Mouse (Mus musculus) lung, postnatal 0 days (tissue): ENCODE measurements at regions not wholly inside any gene's neighbourhood (a gene's known extent, or its start where the extent isn't known, plus 50 kb on each side); places are given as distances from the start of the nearest gene placed in this dataset.

Experiments used
- ATAC-seq: fragments of 200-750 bp; cut with Nextera tagmentation; 2 replicates; pipeline ENCODE4 v1.8.0; 2017; ENCODE audit warnings: moderate library complexity
- DNase-seq: peaks from one replicate; pipeline ENCODE4 v3.0.0-alpha.2; 2016; ENCODE audit warnings: low spot score
- H3K27ac ChIP-seq: fragments of 300-500 bp; sonication (generic); 2 replicates; pipeline ENCODE4 v1.5.1; 2014; ENCODE audit warnings: antibody characterized with exemption, mild to moderate bottlenecking, low read length, mixed read lengths
- H3K27me3 ChIP-seq: fragments of 300-500 bp; sonication (generic); replicated peaks from 2 replicates; pipeline ENCODE4 v1.6.1; 2014; ENCODE audit warnings: low read length, mixed read lengths; ENCODE audit not compliant: insufficient read depth
- H3K36me3 ChIP-seq: fragments of 300-500 bp; sonication (generic); 2 replicates; pipeline ENCODE4 v1.6.1; 2014; ENCODE audit warnings: low read length, mixed read lengths; ENCODE audit not compliant: insufficient read depth
- H3K4me1 ChIP-seq: fragments of 300-500 bp; sonication (generic); 2 replicates; pipeline ENCODE4 v1.6.1; 2014; ENCODE audit warnings: antibody characterized with exemption, low read depth, low read length, mixed read lengths; ENCODE audit not compliant: insufficient read depth
- H3K4me2 ChIP-seq: fragments of 300-500 bp; sonication (generic); replicated peaks from 2 replicates; pipeline ENCODE4 v1.6.1; 2014; ENCODE audit warnings: low read depth, mild to moderate bottlenecking, low read length, moderate library complexity, mixed read lengths
- H3K4me3 ChIP-seq: fragments of 300-500 bp; sonication (generic); 2 replicates; pipeline ENCODE4 v1.5.1; 2014; ENCODE audit warnings: low read depth, low read length
- H3K9ac ChIP-seq: fragments of 300-500 bp; sonication (generic); replicated peaks from 2 replicates; pipeline ENCODE4 v1.6.1; 2014; ENCODE audit warnings: low read depth, mild to moderate bottlenecking
- H3K9me3 ChIP-seq: fragments of 300-500 bp; sonication (generic); 2 replicates; pipeline ENCODE4 v1.6.1; 2016; ENCODE audit warnings: low read length, mixed read lengths
- CTCF ChIP-seq: IDR thresholded peaks from 2 replicates; pipeline ENCODE4 v1.5.1; 2016; ENCODE audit warnings: antibody characterized with exemption, mild to moderate bottlenecking
- EP300 ChIP-seq: IDR thresholded peaks from 2 replicates; pipeline ENCODE4 v1.6.1; 2016; ENCODE audit warnings: antibody characterized with exemption, mild to moderate bottlenecking, control low read depth
- WGBS: fragments of 180-500 bp; shearing (Covaris S2); extraction: QIAGEN DNeasy Blood & Tissue Kit; methylation state at CpG from one replicate; pipeline ENCODE4 v1.1.7; 2014; 5-methylcytosine and 5-hydroxymethylcytosine counted together

DNA sequence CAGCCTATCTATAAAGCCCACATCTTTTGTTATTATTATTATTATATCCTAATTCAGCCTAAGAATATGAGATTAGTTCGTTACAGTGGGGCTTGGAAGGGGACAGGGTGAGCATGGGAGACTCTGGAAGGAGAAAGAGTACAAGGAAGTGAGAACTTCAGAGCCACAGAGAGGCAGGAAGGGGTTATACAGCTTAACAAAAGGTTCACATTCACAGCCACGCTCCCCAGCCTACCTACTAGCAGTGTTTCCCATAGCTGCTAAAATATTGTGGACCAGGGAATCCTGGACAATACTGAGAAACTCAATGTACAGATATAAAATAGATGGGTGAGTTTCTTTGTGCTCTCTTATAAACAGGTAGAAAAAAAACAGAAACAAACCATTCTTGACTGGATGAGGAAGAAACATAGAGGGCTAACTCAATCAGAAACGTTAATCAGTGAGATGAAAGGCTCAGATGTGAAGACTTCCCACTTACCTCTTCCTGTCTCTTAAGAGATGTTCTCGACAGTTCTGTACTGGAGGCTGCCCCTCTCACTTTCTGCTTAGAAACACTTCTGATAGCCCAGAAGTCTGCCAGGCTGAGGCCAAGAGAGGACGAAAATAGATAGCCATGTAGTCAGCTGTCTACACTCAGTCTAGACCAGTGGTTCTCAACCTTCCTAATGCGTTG lies 61.7 kb upstream of the Kcna3 start:
- WGBS, result 58% methylated on average over 6 of the region's 6 CpGs
- no peaks in the 10 kb centered on the region for H3K27me3 ChIP-seq
- TF ChIP-seq EP300 (no peak), CTCF (no peak)
- H3K27ac ChIP-seq, result no peak overlapping the region
- H3K4me2 ChIP-seq, result no peak overlapping the region
- H3K4me3 ChIP-seq, result no peak overlapping the region
- no peak for DNase-seq
- ATAC-seq, result no peak
- no peaks in the 10 kb centered on the region for H3K36me3 ChIP-seq
- no peak overlapping the region for H3K9ac ChIP-seq
- H3K9me3 ChIP-seq, result no peaks in the 10 kb centered on the region
- H3K4me1 ChIP-seq, result no peaks in the 10 kb centered on the region

- no peaks in the 10 kb centered on the region for H3K4me1 ChIP-seq
- H3K4me2 ChIP-seq, result no peak overlapping the region
- H3K9ac ChIP-seq, result no peak overlapping the region
- DNase-seq (no peak), ATAC-seq (no peak)
- H3K36me3 ChIP-seq, result no peaks in the 10 kb centered on the region
- no peaks in the 10 kb centered on the region for H3K9me3 ChIP-seq
- TF ChIP-seq CTCF (no peak), EP300 (no peak)
- H3K27me3 ChIP-seq, result no peaks in the 10 kb centered on the region
- 58% methylated on average over 6 of the region's 6 CpGs for WGBS
- no peak overlapping the region for H3K27ac ChIP-seq
- H3K4me3 ChIP-seq, result no peak overlapping the region
Measured at GRCm38 (mm10) chr3:106978728-106979127, 57.2 kb upstream of the Kcna3 start.

GRCm38 (mm10) chr3:106980914-106981313 lies 55.1 kb upstream of the Kcna3 start:
- ATAC-seq, result no peak
- Histone ChIP-seq H3K36me3 (no peaks in the 10 kb centered on the region), H3K4me2 (no peak overlapping the region), H3K27me3 (no peaks in the 10 kb centered on the region), H3K9me3 (no peaks in the 10 kb centered on the region), H3K4me1 (no peaks in the 10 kb centered on the region), H3K27ac (no peak overlapping the region), H3K4me3 (no peak overlapping the region), H3K9ac (no peak overlapping the region)
- 47% methylated on average over 3 of the region's 3 CpGs for WGBS
- no peak for TF ChIP-seq EP300
- TF ChIP-seq CTCF, result no peak
- no peak for DNase-seq

- Histone ChIP-seq H3K36me3 (no peaks in the 10 kb centered on the region), H3K4me2 (no peak overlapping the region), H3K4me1 (no peaks in the 10 kb centered on the region), H3K27me3 (no peaks in the 10 kb centered on the region), H3K9ac (no peak overlapping the region), H3K4me3 (no peak overlapping the region), H3K9me3 (no peaks in the 10 kb centered on the region), H3K27ac (no peak overlapping the region)
- no peak for DNase-seq
- TF ChIP-seq CTCF, result no peak
- TF ChIP-seq EP300, result no peak
- WGBS, result 60% methylated on average over 3 of the region's 3 CpGs
- no peak for ATAC-seq
Measured at GRCm38 (mm10) chr3:106981323-106981722, 54.6 kb upstream of the Kcna3 start.

DNA sequence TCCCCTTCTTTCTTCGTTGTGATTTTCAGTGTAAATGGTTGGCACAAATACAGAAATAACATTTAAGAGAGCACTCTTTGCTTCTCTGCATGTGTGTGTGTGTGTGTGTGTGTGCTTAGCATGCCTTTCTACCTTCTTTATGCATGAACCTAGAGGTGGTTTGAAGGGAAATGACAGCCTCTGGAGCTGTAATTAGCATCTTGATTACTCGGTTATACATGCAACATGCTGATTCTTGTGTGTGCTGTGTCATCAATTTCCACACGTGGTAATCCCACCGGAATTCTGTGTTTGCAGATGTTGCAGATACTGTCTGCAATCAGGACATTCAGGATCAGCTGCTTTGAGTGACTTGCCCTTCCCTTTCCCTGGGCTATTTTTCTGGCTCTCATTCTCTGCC lies 51.7 kb upstream of the Kcna3 start:
- H3K4me1 ChIP-seq, result no peaks in the 10 kb centered on the region
- no peak overlapping the region for H3K4me2 ChIP-seq
- H3K27ac ChIP-seq, result no peak overlapping the region
- no peak for TF ChIP-seq CTCF
- no peak for TF ChIP-seq EP300
- no peaks in the 10 kb centered on the region for H3K36me3 ChIP-seq
- no peak overlapping the region for H3K4me3 ChIP-seq
- H3K9ac ChIP-seq, result no peak overlapping the region
- DNase-seq, result no peak
- no peaks in the 10 kb centered on the region for H3K27me3 ChIP-seq
- no peak for ATAC-seq
- WGBS, result 56% methylated on average over 4 of the region's 4 CpGs
- H3K9me3 ChIP-seq, result no peaks in the 10 kb centered on the region
